Mouse (Mus musculus): ENCODE measurements around the gene Urb1. TPM values are rescaled to one million over a fixed set of nuclear protein-coding genes. Genes with fewer than 3 reads are reported as not detected.

Gene Urb1
- polyA plus RNA-seq, 1 experiment = 9.6 TPM

DNA sequence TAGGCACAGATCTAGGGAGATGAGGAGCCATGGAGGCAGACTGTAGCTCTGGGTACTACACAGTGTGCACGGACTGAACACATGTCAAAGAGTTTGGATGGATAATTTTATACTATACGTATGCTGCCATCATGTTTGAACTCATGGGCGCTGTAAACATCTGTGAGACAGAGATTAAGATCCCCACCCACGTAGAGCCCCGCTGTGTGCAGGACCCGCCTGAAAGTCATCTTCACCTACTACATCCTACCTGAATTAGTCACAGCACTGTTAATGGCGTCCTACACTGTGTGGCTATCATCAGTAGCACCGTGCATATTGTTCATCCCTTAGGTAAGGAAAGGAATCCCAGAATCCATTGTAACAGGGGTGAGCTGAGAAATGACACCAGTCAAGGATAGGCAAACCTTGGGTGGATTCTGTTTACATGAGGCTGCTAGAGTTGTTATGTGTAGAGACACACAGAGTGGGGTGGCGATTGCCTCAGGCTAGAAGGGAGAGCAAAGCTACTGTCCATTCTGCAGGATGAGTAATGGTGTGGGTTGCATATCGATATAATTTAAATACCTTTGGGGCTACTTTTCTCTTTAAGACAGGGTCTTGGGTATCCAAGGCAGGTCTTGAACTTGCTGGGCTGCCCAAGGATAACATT lies 12.2 kb upstream of the Urb1 start:
- TF ChIP-seq CTCF (IDR thresholded peaks at IDR 0.05; ENCODE audit: borderline replicate concordance, extremely low read depth, insufficient read depth, insufficient read length) = no peak
- TF ChIP-seq POLR2A (IDR thresholded peaks at IDR 0.05; ENCODE audit: borderline replicate concordance, extremely low read depth, insufficient read depth, insufficient read length, poor library complexity, severe bottlenecking) = no peak
- DNase-seq (ENCODE audit: low read depth) = no peak

DNA sequence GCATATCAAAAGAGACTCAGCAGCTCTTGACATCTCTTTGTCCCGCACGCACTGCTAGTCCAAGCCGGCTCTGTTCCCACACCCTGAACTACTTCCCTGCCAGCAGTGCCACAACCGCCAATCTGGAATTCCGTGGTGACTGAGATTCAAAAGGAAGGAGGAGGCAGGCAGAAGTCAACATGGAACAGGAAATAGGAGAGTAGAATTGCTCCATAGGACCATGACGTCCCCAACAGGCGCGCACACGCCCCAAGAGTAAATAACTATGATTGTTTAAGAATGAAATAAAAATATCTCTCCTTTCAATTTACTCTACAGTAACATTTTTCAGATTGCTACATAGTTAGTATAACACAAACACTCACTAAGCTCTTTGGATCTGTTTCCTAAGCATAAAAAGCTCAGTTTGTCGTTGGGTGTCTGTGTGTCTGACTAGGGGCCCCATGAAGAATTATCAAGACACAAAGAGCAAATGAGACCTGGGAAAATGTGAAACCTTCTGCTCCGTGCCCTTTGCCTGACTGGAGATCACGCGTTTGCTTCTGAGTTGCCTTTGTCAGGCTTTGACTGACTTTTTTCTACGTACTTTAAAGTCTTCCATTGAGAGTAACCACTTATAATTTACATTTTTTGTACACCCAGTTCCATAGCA lies 11.0 kb upstream of the Urb1 start:
- no peak for TF ChIP-seq POLR2A (IDR thresholded peaks at IDR 0.05; ENCODE audit: borderline replicate concordance, extremely low read depth, insufficient read depth, insufficient read length, poor library complexity, severe bottlenecking)
- no peak for TF ChIP-seq CTCF (IDR thresholded peaks at IDR 0.05; ENCODE audit: borderline replicate concordance, extremely low read depth, insufficient read depth, insufficient read length)
- DNase-seq (ENCODE audit: low read depth) = no peak

DNA sequence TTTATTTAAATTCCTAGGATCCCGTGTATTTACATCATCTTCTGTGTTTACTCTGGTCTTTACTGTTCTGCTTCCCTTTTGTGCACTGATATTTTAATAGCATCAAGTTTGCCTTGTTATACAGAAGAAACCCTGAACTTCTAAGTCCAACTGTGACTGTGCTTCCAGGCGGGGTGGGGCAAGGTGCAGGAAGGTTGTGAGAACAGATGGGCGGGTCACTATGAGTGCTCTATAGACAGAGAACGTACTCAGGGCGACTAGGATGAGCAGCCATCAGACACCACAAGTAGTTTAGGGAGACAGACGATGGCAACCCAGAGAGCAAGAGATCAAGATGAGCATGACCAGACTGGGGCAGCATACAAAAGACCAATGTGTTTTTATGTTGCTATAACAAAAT lies 10.1 kb upstream of the Urb1 start:
- no peak for TF ChIP-seq POLR2A (IDR thresholded peaks at IDR 0.05; ENCODE audit: borderline replicate concordance, extremely low read depth, insufficient read depth, insufficient read length, poor library complexity, severe bottlenecking)
- TF ChIP-seq CTCF (IDR thresholded peaks at IDR 0.05; ENCODE audit: borderline replicate concordance, extremely low read depth, insufficient read depth, insufficient read length) = no peak
- DNase-seq (ENCODE audit: low read depth) = no peak

DNA sequence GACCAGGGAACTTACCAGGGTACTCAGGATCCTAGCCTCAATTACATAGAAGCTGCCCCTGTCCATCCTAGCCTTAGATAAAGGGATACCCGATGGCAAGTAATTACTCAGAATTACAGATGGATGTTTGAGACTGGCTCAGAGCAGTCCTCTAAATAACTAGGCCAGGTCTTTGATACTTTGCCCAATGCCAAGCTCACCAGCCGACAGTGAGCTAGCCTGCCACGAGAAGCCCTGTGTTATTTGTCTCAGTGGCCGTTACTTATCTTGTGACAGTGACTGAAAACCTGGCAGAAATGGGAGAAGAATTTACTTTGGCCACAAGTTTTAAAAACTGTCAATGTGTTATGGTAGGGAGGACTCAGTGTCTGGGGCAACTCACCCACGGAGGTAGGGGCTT lies 1.9 kb upstream of the Urb1 start:
- TF ChIP-seq CTCF (IDR thresholded peaks at IDR 0.05; ENCODE audit: borderline replicate concordance, extremely low read depth, insufficient read depth, insufficient read length) (no peak), POLR2A (IDR thresholded peaks at IDR 0.05; ENCODE audit: borderline replicate concordance, extremely low read depth, insufficient read depth, insufficient read length, poor library complexity, severe bottlenecking) (no peak)
- no peak for DNase-seq (ENCODE audit: low read depth)

DNA sequence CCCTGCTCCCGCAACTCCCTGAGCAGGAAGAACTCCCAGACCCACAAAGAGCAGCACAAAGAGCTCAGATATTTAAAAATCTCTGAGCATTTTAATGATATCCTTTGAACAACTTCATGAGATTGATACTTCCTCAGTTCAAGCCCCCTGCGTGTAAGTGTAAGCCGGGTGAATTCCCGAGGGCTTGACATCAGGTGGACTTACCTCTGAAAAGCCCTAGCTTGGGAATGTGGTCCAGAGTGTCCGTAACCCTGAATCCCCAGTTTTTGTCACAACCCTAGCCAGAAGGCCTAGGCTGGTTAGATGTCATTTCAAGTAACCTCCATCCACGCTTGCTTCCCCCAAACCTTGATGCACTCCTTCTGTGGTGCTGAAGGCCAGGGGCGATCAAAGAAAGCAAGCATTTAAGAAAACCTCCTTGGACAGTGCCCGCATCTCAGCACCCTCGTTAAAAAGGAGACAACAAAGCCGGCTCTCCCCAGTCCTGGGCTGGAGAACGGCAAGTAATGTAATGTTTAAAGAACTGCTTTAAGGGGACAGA lies 573 bp upstream of the Urb1 start:
- DNase-seq (ENCODE audit: low read depth) = no peak
- TF ChIP-seq CTCF (IDR thresholded peaks at IDR 0.05; ENCODE audit: borderline replicate concordance, extremely low read depth, insufficient read depth, insufficient read length) = no peak
- TF ChIP-seq POLR2A (IDR thresholded peaks at IDR 0.05; ENCODE audit: borderline replicate concordance, extremely low read depth, insufficient read depth, insufficient read length, poor library complexity, severe bottlenecking) = no peak

DNA sequence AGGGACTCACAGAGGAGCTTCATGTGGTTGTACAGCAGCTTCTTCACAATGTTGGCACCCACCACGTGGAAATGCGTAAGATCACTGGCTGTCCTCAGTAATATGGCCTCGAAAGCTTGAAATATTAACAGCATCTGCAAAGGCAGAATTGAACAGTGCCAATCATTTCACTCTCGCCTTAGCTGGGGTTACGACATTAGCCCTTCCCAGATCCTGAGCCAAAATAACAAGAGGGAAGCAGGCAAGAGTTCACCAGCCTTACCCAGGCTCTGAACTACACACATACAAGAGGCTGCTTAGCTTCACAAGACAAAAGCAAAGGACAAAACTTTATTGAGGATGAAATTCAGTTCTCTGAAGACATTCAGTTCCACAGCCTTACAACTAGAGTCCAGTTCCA lies 5.7 kb downstream of the Urb1 start:
- no peak for DNase-seq (ENCODE audit: low read depth)
- no peak for TF ChIP-seq CTCF (IDR thresholded peaks at IDR 0.05; ENCODE audit: borderline replicate concordance, extremely low read depth, insufficient read depth, insufficient read length)
- no peak for TF ChIP-seq POLR2A (IDR thresholded peaks at IDR 0.05; ENCODE audit: borderline replicate concordance, extremely low read depth, insufficient read depth, insufficient read length, poor library complexity, severe bottlenecking)

DNA sequence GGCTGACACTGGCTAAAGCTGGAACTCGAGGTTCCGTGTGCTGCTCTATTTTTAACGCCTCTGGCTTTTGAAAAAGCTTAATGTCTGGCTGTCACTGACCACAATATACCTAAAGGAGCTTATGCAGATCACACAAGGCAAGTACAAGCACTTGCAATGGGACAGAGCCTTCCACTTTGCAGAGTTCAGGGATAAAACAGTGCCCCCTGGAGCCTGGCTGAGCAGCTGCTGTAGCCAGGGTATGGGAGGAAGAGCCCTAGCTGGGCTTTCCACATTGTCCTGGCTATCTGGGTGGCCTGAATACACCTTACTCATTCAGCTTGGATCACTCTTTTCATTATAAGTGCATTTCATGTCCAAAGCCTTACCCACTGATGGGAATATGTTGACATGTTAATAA lies 8.3 kb downstream of the Urb1 start:
- no peak for TF ChIP-seq POLR2A (IDR thresholded peaks at IDR 0.05; ENCODE audit: borderline replicate concordance, extremely low read depth, insufficient read depth, insufficient read length, poor library complexity, severe bottlenecking)
- TF ChIP-seq CTCF (IDR thresholded peaks at IDR 0.05; ENCODE audit: borderline replicate concordance, extremely low read depth, insufficient read depth, insufficient read length) = peak; percentile 52; the same call in 1 of the 2 replicates
- peak; percentile 49 for DNase-seq (ENCODE audit: low read depth)

DNA sequence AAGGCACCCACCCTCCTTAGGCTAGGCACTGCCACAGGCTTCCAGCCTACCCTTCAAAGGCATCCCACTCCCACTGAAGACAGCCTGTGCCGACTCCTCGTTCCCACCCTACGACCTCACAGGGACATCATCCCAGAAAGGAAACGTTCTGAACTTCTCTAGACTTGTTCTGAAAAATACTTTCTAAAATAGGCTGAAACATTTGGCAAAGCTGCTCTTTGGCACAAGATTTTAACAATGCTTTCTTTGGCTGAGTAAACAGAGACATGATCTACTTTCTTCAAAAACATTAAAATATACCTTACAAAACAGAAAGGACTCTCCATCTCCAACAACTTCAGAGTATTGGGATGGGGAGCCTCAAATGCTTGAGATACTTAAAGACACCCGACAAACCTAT lies 9.0 kb downstream of the Urb1 start:
- TF ChIP-seq POLR2A (IDR thresholded peaks at IDR 0.05; ENCODE audit: borderline replicate concordance, extremely low read depth, insufficient read depth, insufficient read length, poor library complexity, severe bottlenecking) = no peak
- no peak for TF ChIP-seq CTCF (IDR thresholded peaks at IDR 0.05; ENCODE audit: borderline replicate concordance, extremely low read depth, insufficient read depth, insufficient read length)
- DNase-seq (ENCODE audit: low read depth) = no peak

DNA sequence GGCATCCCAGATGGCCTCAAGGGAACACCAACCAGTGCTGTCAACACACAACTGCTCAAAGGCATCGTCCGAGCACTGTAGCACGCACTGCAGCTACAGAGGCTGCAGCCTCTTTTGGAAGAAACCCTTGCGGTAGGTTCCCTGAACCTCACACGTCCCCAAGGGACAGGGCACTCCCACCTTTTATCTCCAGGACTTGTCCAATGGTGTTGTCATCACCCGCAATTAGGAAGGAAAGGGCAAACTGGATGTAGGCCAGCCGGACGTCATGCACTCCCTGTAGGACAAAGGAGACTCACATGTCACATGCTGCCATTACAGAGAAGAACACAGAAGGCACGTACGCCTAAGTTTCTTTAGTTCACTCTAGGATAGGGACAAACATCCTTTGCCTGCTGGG lies 10.4 kb downstream of the Urb1 start:
- TF ChIP-seq POLR2A (IDR thresholded peaks at IDR 0.05; ENCODE audit: borderline replicate concordance, extremely low read depth, insufficient read depth, insufficient read length, poor library complexity, severe bottlenecking) (no peak), CTCF (IDR thresholded peaks at IDR 0.05; ENCODE audit: borderline replicate concordance, extremely low read depth, insufficient read depth, insufficient read length) (no peak)
- no peak for DNase-seq (ENCODE audit: low read depth)

DNA sequence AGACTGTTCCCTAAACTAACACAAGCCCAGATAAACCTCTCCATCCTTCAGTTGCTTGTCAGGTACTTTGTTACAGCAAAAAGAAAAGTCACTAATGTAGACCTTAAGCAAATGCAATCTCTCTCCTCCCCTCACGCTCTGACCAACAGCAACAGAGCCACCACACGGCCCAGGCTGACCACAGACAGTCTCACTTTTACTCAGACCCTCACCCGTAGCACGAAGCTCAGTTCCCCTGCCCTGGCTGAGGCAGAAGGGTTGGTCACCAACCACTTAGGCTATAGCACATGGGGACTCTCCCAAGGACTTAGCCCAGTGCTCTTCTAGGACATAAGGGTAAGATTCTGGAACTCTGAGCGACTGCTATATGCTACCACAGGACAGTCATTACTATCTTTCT lies 11.4 kb downstream of the Urb1 start:
- no peak for DNase-seq (ENCODE audit: low read depth)
- TF ChIP-seq CTCF (IDR thresholded peaks at IDR 0.05; ENCODE audit: borderline replicate concordance, extremely low read depth, insufficient read depth, insufficient read length) (no peak), POLR2A (IDR thresholded peaks at IDR 0.05; ENCODE audit: borderline replicate concordance, extremely low read depth, insufficient read depth, insufficient read length, poor library complexity, severe bottlenecking) (no peak)

DNA sequence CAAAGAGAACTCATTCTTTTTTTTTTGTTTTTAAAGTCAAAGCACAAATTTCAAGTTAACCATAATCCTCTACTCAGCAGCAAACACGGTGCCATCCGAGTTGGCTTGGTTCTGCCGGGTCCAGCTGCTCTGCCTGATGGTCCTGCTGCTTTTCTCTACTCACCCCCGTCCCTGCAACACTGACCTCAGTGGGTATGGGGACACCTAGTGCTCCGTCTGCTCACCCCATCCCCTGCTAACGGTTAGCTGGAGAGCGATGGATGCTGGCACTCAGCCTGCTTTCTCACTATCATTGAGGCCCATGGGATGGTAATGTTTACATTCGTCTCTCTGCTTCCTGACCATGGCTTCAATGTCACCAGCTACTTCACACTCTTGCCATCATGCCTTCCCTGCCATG lies 11.8 kb downstream of the Urb1 start:
- DNase-seq (ENCODE audit: low read depth) = no peak
- TF ChIP-seq CTCF (IDR thresholded peaks at IDR 0.05; ENCODE audit: borderline replicate concordance, extremely low read depth, insufficient read depth, insufficient read length) (no peak), POLR2A (IDR thresholded peaks at IDR 0.05; ENCODE audit: borderline replicate concordance, extremely low read depth, insufficient read depth, insufficient read length, poor library complexity, severe bottlenecking) (no peak)

DNA sequence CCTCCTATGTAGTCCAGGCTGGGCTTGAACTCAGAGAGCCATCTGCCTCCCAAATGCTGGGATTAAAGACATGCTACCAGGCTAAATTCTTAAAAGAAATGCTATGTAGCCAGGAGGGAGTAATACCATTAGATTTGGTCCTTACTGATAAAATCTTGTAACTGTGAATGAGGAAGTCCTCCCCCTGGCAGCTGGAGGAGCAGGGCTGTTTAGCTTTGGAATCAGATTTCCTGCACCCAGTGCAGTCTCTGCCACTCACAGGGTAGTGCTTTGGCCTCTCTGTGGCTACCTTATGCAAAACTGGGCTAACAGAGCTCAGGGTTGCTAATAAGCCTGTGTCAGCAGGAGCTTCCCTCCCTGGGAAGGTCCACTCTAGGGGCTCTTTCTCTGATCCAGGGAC lies 15.5 kb downstream of the Urb1 start:
- no peak for TF ChIP-seq CTCF (IDR thresholded peaks at IDR 0.05; ENCODE audit: borderline replicate concordance, extremely low read depth, insufficient read depth, insufficient read length)
- TF ChIP-seq POLR2A (IDR thresholded peaks at IDR 0.05; ENCODE audit: borderline replicate concordance, extremely low read depth, insufficient read depth, insufficient read length, poor library complexity, severe bottlenecking) = no peak
- no peak for DNase-seq (ENCODE audit: low read depth)
